Mouse (Mus musculus): ENCODE measurements around the gene Olfr883.

Gene Olfr883

DNA sequence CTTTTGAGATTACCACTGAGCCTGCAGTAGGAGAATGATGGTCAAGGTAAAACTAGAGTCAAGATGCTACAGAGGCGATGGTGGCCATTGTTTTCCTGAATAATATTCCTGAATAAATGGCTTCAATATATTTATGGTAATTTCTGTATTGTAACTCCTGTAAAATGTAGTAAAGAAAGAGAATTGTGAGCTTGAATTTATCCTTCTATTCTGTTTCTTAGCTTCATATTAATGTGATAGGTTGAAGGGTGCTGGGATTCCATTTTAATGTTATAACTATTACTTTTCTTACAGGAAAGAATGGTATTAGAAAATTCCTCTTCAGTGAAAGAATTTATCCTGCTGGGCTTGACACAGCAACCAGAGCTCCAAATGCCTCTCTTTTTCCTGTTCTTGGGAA lies at the start of gene Olfr883:
Olfr883 (plus strand) TSS at position 301 of the 400 bp plus-strand sequence.
- DNase-seq (ENCODE audit: low read depth, low spot score), result no peak

DNA sequence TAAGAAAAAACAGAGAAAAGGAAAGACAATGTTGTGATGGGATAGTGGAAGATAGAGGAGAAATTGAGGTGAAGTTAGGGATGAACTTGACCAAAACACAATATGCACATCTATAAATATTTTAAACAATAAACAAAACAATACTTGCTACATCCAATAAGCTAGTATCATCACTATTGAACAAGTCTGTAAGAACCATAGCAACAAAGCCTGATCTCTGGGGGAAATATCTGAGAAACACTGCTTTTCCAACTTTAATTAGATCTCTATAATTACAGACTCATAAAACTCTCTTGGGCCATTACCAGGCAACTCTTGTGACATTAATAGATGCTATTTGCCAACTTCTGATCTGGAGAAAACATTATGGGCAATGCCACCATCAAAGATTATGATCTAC lies 34.1 kb upstream of the Olfr883 start, which contains the start of gene Olfr881:
Olfr881 (plus strand) TSS at position 301 of the 400 bp plus-strand sequence.
- no peak for DNase-seq (ENCODE audit: low read depth, low spot score)

DNA sequence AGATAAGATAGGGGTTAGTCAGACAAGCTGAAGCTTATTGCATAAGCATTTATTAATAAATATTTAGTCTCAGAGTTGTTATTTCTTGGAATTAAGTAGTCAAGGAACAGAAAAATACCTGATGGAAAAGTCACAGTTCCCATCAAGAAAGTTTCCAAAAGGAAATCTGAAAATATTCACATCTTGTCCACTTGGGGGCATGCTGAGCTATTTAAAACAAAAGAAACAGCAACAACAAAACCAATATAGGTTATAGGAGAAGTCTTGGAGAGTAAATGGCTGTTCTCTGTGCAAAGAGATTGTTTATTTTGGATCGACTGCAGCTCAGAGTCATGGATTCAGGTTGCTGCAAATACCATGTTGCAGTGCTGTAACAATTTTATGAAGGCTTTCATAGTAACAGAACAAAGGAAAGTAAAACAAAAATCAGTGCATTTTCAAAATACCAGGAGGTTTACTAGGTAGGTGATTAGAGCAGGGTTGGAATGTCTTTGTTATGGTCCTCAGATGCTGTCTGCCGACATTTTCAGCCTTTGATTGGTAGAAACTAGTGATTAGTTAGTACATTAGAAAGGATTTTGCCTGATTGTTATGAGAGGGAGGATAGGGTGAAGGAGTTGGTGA lies 26.9 kb upstream of the Olfr883 start:
- DNase-seq (ENCODE audit: low read depth, low spot score), result no peak

DNA sequence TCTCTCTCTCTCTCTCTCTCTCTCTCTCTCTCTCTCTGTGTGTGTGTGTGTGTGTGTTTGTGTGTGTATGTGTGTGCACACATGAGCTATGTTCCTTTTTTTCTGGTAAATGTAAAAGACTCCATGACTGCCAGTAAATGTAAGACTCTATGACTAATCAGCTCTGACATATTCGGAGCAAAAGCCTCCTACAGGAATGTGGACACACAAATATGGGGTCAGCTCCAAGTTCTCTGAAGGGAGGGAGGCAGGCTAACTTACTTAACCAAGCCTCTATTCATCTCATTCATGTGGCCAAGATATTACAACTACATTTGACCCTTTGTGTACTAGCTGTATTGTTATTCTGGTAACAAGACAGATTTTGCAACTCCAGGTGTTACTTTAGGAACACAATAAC lies 25.6 kb upstream of the Olfr883 start:
- DNase-seq (ENCODE audit: low read depth, low spot score), result no peak

DNA sequence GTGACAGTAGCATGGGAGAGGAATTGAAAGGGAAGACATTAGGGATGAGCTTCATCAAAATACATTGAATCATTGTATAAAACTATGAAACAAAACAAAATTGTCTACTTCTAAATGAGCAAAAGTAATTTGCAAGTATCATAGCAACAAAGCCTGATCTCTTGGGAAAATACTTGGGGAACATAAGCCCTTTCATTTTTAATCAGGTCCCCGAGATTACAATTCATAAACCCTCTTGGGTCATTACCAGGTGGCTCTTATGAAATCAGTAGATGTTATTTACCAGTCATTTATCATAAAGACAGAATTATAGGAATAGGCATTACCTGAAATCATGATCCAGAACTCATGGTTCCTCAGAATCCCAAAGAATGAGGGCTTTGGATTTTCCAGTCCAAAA lies 20.6 kb downstream of the Olfr883 start, which contains the start of gene Olfr884:
Olfr884 (plus strand) TSS at position 301 of the 400 bp plus-strand sequence.
- no peak for DNase-seq (ENCODE audit: low read depth, low spot score)

DNA sequence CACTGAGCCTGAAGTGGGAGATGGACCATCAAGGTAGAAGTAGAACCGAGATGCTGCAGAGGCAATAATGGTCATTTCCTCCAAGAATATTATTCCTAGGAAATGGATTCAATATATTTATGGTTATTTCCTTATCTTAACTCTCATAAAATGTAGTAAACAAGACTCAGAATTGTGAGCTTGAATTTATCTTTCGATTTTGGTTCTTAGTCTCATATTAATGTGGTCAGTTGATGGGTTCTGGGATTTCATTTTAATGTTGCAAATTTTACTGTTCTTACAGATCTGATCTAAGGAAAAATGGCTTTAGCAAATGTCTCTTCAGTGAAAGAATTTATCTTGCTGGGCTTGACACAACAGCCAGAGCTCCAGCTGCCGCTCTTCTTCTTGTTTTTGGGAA lies 35.4 kb downstream of the Olfr883 start, which contains the start of gene Olfr885:
Olfr885 (plus strand) TSS at position 301 of the 400 bp plus-strand sequence.
- no peak for DNase-seq (ENCODE audit: low read depth, low spot score)
